Mouse (Mus musculus) myocyte (in vitro differentiated cells): ENCODE results near the gene Ociad2.

ENCODE experiments used
- CEBPB ChIP-seq: IDR thresholded peaks from 2 replicates; pipeline ENCODE4 v1.6.1; 2011; ENCODE audit warnings: mild to moderate bottlenecking, moderate library complexity; ENCODE audit not compliant: poor library complexity, insufficient read depth, severe bottlenecking
- E2F4 ChIP-seq: IDR thresholded peaks from one replicate; pipeline ENCODE4 v1.6.1; 2011; ENCODE audit warnings: mild to moderate bottlenecking, control low read depth, moderate library complexity; ENCODE audit not compliant: insufficient read depth
- MAX ChIP-seq: IDR thresholded peaks from one replicate; pipeline ENCODE4 v1.6.1; 2011; ENCODE audit warnings: low read depth, mild to moderate bottlenecking, control low read depth
- MYOD1 ChIP-seq, 3 experiments: IDR thresholded peaks; one replicate each; pipeline ENCODE4 v1.6.1; 2011; ENCODE audit warnings: control low read depth in 2 of 3, low read depth in 2 of 3, mild to moderate bottlenecking in 2 of 3, moderate library complexity in 1 of 3; ENCODE audit not compliant: insufficient read length in 2 of 3, control insufficient read depth in 1 of 3
- MYOG ChIP-seq, 3 experiments: IDR thresholded peaks; one replicate each; pipeline ENCODE4 v1.6.1; 2011; ENCODE audit warnings: control low read depth in 2 of 3, low read depth in 2 of 3, mild to moderate bottlenecking in 2 of 3; ENCODE audit not compliant: insufficient read length in 2 of 3, control insufficient read depth in 1 of 3, insufficient read depth in 1 of 3
- POLR2A ChIP-seq: IDR thresholded peaks from one replicate; pipeline ENCODE4 v1.6.1; 2011; ENCODE audit warnings: low read depth, mild to moderate bottlenecking, control low read depth, moderate library complexity; ENCODE audit not compliant: insufficient read length
- POLR2AphosphoS2 ChIP-seq: IDR thresholded peaks from one replicate; pipeline ENCODE4 v1.6.1; 2011; ENCODE audit warnings: low read depth, control low read depth; ENCODE audit not compliant: insufficient read length
- REST ChIP-seq: IDR thresholded peaks from one replicate; pipeline ENCODE4 v1.6.1; 2011; ENCODE audit warnings: mild to moderate bottlenecking, control low read depth, moderate library complexity; ENCODE audit not compliant: insufficient read depth, insufficient read length
- SRF ChIP-seq: IDR thresholded peaks from one replicate; pipeline ENCODE4 v1.6.1; 2011; ENCODE audit warnings: low read depth; ENCODE audit not compliant: control insufficient read depth, insufficient read length
- TCF12 ChIP-seq: IDR thresholded peaks from one replicate; pipeline ENCODE4 v1.6.1; 2011; ENCODE audit warnings: mild to moderate bottlenecking, control low read depth; ENCODE audit not compliant: poor library complexity, insufficient read depth, severe bottlenecking
- USF1 ChIP-seq: IDR thresholded peaks from one replicate; pipeline ENCODE4 v1.6.1; 2011; ENCODE audit warnings: low read depth, mild to moderate bottlenecking, control low read depth, moderate library complexity

DNA sequence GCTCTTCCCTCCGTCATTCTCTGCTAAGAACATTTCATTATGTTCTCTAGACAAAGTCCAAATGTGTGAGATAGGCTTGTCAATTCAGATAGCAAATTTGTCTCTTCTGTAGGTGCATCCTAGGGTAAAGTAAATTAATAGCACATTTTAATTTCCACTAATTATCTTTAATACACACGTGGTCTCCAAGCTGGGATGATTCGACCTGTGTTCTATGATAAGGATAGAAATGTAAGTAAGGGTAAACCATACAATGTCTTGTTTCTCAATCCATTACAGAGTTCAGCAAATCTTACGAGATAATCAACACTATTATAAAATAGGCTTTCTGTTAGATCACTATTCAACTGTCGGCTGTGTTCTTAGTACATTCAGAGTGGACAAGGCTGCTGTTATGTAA lies 21.5 kb downstream of the Ociad2 start:
- TF ChIP-seq MYOG (IDR thresholded peaks at IDR 0.05; ENCODE audit: control insufficient read depth in 1 of 3, insufficient read depth in 1 of 3, insufficient read length in 2 of 3, low read depth in 2 of 3) = no peak
- no peak for TF ChIP-seq POLR2A
- no peak for TF ChIP-seq E2F4
- TF ChIP-seq POLR2AphosphoS2 = no peak
- no peak for TF ChIP-seq USF1
- TF ChIP-seq MYOD1 (IDR thresholded peaks at IDR 0.05; ENCODE audit: control insufficient read depth in 1 of 3, insufficient read length in 2 of 3, low read depth in 2 of 3) = no peak
- no peak for TF ChIP-seq MAX
- no peak for TF ChIP-seq TCF12
- no peak for TF ChIP-seq SRF
- no peak for TF ChIP-seq CEBPB
- no peak for TF ChIP-seq REST
